Mouse (Mus musculus) megakaryocyte-erythroid progenitor cell, adult 5-6 weeks (primary cell): ENCODE measurements at regions not wholly inside any gene's neighbourhood (a gene's known extent, or its start where the extent isn't known, plus 50 kb on each side); places are given as distances from the start of the nearest gene placed in this dataset.

Experiments
- ATAC-seq: replicated peaks from 2 replicates; pipeline ENCODE4 v1.8.0; 2016; ENCODE audit warnings: mild to moderate bottlenecking, inconsistent platforms; ENCODE audit not compliant: severe bottlenecking, poor library complexity, low FRiP score, low TSS enrichment

DNA sequence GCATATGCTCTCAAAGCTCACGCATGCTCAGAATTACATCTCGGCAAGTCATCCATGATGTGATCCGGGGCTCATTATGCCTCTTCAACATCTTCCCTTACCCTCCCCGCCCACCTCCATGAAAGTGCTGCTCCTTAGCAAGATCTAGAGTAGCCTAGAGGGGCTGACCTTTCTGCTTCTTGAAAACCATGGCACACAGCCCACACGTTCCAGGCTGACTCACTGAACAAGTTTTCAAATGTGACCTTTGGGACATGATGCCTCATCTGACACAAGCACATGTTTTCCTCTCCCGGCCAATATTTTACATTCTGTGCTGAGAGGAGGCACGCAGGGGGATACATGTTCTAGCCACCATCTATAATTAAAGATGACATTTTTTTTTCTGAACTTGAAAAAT lies 340.1 kb upstream of the Cdh11 start:
- no peak for ATAC-seq

DNA sequence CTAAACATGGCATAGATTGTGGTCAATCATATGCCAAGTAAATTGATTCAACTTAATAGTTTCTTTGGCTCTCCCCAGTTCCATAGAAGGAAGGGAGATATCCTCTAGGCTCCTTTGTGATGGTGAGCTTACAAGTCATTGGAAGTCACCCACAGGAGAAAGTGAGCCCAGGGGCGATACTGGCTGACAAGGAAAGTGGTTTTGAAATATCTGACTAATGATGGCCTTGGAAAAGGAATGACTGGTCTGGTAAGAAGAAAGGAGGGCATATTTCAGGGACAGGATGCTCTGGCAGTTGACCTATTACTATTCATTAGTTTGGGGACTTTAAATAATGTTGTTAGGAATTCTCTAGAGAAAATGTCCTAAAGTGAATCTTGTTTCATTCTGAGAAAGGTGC lies 352.7 kb upstream of the Cdh11 start:
- no peak for ATAC-seq

DNA sequence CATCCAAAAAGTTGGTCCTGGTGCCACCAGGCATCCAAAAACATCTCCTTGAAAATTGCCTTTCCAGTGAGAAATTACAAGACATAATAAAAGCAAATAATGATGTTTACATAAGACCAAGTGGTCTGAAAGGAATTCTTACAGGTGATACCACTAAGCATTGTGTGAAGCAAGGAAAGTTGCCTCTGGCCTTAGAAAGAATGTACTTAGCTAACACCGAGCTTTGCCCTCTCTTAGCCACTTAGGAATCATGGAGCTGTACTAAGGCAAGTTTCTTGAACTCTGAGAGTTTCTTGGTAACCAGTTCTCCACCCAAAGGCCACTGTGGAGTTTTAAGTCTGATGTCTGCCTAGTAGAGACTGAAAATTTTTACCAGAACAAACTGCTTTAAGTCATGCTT lies 359.4 kb upstream of the Cdh11 start:
- no peak for ATAC-seq

DNA sequence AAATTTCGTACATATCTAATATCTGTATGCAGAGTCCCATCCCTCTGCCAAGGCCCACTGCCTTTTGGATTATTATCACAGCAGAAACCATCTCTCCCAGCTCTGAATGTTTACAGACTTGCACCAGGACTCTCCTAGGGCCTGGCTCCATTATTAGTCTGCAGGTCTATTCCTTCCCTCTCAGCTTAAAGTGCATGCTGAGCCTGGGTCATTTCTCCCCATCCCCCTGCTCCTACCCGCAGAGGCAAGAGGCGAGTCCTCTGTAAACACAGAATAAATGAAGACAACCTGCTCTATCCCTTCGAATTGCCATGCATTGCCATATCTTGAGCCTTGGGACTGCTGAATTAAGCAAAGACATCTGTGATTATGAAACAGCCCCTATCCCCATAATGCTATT lies 362.6 kb upstream of the Cdh11 start:
- no peak for ATAC-seq

DNA sequence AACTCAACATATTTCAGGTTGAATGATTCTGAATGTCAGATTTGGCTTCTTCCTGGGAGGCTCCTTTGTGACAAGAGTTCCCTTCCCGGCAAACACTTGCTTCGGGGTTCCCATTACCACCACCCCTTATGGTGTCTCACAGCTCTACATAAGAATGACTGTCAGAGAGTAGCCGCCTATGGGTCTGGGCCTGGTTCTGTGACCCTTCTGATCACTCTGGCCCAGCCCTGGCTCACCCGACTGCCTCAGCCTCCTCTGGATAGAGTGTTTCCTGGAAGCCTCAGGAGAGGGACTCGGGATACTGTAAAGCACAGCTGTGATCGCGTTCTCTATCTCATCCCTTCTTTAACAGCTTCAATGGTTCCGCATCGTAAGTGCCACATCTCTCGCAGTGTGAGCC lies 363.0 kb upstream of the Cdh11 start:
- ATAC-seq: no peak

DNA sequence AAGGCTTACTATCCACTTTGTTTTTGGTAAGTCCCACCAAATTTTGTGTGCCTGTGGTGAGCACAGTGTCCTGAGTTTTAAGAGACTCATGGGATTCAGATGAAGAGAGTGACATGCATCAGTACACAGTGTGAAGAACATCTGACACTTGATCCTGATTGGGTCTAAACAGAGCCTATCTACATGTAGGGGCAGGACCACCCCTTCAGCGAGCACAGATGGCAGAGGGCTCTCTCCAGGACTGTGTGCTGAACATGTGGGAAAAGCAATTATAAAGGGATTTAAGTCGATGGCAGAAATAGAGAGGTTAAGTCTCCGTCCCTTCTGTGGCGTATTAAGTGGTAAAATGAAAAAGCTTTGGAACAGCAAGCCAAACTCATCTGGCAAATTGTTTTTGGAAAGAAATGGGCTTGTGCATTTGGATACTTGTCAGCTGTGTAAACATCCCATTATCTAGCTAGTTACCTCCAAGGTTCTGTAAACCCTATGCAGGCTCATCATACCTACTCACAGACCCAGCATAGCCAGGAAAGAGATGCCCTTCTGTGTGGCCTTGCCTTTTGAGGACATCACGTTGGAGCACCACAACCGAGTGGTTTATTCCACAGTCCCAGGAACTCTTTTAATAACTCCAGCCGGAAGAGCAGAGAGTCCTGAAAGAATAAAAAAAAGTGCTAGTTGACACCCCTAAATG lies 381.3 kb upstream of the Cdh11 start:
- ATAC-seq: no peak

DNA sequence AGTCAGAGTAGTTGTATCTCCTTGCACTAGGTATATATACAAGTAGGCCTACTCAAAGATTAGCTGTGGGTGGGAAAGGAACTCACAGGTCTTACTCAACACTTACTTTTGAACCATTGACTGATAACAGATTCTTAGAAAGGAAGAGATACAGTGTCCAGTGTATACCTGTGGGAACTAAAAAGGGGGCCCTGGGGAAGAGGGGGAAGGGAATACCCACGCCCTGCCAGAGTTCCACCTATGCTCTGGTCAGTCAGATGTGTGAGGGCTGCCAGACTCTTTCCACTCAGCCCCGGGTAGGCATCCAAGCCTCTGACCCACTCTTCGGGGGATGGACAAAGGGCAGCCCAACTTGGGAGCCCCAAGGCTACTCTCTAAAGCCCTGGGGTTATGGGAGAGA lies 387.9 kb upstream of the Cdh11 start:
- no peak for ATAC-seq

DNA sequence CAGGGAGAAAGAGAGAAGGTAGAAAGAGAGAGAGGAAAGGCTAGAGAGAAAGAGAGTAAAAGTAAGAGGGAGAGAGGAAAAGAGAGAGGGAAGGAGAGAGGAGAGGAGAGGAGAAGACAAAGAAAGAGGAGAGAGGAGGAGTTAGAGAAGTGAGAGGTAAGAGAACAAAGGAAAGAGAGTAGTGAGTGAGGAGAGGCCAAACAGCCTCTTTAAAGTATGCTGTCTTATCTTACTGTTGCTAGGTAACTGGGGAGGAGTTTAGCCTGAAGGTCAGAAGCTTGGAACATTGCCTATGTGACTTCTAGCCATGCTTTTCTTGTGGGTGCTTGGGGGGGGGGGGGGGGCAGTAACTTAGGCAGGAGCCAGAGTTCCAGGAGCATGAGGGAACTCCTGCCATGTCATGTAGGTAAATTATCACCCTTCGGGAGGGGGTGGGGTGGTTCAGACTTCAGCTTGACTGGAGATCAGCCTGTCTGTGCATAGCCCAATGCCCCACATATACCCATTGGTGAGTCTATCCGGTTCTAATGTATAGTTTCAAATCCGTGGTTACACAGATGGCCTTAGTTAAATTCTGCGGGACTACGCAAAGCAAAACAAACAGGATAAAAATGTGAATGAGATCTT lies 388.5 kb upstream of the Cdh11 start:
- ATAC-seq: no peak

DNA sequence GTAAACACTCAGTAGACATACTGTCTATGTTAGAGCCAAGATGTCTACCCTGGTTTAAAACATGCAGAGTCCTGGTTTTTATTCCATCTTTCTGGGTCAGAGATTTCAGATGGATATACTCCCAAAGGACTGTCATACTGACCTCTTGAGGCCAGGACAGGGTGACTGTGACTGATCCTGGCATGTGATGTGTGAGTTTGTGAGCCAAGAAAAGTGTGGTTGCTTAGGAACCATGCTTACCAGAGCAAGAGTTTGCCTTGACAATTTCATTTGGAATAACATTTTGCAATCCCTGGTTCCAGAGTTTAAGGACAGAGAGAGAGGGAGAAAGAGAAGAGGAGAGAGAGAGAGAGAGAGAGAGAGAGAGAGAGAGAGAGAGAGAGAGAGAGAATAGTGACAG lies 395.2 kb upstream of the Cdh11 start:
- ATAC-seq: no peak

DNA sequence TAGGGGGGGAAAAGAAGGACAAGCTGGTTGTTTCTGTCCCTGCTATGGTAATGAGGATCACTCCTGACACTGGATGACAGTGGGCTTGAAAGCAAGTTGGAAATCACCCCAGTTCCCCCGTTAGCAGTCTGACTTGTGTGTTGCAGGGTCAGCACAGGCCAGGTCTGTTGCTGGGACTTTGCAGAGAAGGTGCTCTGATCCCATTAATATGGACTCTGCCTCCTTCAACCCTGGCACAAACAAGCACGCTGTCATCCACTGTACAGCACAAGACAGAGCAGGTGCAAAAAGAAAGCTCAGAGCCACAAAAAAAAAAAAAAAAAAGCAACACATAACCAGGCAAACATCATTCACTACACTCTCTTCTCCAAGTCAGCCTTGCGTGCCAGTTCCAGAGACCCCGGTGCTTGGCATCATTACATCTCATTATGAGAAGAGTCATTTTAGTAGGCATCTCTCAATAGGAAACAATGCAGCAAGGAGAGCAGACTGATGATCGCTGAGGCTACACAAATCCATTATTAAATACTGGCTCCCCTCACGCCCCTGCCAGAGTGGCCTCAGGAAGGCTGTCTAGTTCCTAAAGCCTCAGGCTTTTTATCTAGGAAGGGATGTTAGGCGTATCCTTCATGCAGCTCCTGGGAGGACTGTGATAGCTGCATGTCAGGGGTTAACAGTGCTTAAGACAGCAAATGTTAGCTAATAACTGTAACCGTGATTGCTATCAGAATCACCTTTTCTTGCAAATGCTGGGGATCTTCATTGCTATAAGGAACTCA lies 403.5 kb upstream of the Cdh11 start:
- ATAC-seq: no peak

DNA sequence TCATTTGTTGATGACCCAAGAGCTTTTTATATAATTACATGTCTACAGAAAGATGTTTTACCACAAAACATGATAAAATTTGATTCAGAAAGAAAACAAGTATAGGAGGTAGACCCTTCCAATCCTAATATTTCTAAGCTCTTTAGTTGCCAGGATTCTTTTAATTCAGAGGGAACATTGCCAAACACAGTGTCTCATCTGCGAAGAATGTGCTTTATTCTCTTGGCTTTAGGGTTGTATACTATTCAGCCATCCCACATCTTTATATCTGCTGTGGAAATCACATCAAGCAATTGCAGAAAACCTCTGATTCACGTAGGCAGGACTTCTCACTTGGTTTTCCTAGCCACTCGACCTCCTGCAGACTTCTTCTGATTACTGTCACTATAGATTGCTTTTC lies 412.8 kb upstream of the Cdh11 start:
- no peak for ATAC-seq

DNA sequence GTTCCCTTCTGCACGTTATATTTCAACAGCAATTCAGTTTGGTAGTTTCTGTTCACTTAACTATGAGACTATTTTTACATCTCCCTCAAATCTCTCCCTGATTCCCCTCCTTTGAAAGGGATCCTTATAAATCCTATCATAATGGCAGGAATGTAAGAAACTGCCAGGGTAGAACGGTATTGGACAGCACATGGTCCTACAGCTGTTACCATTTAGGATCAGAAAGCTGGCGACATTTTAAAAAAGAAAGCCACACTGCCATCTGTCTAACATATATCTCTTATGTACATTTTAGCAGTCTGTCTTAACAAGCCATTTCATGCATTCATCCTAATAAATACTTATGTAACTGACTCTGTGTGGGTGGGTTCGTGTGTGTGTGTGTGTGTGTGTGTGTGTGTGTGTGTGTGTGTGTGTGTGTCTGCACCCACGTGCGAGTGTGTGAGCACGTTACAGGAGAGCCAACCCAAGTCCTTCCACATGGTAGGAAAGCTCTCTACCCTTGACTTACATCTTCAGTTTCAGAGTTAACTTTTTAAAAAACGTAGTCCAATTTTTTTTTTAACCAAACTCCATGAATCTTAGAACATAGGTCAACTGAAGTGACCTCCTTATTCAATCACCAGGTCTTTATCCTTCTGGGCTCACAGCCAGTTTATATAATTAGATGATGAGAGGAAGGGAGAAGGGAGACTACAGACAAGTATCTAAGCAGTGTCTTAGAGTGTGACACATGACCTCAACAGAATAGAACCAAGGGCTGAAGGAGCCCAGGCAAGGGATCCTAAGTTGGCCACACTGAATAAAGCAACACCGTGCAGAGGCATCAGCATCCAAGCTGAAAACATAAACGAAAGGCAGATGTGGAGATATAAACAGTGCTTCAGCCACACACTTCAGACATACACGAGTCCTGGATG lies 414.5 kb upstream of the Cdh11 start:
- ATAC-seq: no peak

DNA sequence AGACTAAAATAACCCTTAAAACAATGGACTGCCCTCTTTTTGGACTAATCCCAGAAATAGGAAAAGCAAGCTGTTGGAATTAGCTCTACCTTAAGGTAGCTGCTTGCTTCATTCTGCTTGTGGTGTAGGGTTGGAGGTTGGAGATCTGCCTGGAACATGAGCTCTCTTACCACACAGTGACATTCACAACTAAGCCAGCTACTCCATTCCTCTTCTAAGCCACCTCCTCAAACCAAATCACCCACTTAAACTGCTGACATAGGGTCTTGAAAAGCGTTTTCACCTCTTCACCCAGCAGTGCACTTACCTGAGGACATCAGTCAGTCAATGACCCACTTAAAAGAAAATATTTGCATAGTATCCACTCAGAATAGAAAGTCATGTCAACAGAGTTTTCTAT lies 418.3 kb upstream of the Cdh11 start:
- no peak for ATAC-seq

DNA sequence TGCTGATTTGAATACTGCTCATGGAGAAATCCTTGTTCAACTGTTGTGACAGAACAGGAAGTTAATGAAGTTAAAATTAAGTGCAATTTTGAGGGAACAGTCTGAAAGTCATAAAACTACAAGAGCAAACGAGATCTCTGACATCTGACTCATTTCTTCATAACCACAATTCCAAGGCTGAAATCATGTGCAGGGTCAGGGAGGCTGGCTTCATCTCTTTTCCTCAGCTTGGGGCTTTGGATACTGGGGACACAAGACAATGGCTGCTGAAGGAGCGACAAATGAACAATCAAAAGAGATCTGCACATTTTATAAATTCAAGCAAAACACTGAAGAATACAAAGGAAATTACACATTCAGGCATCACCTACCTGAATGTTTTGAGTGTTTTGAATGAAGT lies 429.2 kb upstream of the Cdh11 start:
- no peak for ATAC-seq

DNA sequence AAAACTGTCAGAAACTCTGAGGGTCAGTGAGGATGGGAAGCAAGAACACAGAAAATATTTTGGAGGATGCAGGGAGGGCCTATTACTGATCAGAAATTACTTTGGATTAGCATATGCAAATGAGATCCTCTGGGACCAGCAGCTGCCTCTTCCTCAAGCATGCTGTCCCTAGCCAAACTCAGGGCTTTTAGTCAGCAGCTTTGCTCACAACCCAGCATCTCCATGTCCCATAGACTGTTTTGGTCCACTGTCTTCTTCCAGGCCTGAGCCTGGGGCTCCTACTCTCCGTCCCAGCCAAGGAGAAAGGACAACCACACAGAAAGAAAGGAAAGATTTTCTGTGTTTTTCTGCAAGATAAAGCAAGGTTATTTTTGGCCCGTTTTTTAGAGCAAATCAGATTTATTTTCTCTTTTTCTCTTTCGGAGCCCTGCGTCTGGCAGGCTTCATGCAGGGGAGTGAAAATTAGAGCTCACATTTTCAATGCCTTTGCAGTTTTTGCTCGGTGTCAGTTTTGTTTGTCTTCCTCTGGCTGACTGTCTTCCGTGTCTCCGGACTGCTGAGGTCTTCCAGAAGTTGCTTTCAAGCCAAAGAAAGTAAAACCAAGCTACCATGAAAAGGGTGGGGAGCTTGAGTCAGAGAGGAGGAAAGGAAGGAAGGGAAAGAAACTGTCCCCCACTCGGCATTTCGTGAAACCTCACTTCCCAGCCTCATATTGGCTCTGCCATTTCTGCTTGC lies 445.5 kb upstream of the Cdh11 start:
- ATAC-seq: no peak

DNA sequence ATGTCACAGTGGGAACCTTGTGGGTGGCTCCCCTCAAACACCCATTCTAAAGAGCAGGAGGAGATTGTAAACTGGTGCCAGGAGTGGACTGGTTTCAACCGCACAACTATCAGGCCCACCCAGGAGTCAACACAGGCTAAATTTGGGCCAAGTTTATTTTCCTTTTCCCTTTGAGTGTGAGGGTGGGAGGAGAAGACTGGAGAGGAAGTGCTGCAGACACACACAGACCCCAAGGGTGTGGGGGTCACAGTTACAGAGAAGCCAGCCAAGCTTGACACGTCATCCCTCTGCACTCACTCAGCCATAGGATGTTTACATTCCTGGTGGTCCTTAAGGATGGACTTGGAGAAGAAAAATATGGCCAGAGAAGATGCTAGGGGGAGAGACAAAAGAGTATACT lies 448.9 kb upstream of the Cdh11 start:
- ATAC-seq: no peak

DNA sequence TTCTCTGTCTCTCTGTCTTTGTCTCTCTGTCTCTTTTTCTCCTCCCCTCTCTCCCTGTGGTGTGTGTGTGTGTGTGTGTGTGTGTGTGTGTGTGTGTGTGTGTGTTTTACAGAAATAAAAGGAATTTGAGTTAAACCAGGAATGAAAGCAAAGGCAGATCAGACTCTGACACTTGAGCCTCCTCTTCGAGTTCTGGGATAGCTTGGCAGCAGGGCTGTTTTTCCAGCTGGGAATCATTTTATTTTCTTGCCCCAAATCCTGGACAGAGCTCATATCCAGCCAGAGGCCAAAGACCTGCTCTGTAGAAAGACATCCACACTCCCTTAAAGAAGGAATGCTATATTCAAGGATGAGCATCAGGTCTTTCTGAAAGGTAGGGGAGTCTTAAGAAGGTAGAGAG lies 450.2 kb upstream of the Cdh11 start:
- ATAC-seq: no peak

DNA sequence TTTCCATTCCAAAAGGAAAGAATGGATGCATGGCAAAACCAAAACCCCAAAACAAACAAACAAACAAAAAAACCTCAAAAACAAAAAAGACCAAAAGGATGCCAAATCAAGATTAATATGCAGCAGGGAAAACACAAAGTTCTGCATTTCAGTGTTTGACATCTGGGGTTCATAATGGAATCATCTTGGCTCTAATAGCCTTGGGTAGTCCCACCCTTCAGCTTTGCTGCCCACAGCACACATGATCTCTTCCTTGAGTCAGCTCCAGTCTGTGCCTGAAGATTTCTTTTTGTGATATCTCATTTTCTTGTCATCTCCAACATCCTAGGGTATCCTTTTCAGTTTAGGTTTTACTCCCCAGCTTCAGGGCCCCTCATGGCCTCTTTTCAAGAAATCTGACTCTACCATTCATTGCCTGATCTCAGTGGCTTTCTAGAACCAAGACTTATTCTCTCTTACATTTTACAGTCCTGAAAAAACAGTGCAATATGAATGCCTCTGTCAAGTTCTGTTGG lies 453.1 kb upstream of the Cdh11 start:
- ATAC-seq: no peak

DNA sequence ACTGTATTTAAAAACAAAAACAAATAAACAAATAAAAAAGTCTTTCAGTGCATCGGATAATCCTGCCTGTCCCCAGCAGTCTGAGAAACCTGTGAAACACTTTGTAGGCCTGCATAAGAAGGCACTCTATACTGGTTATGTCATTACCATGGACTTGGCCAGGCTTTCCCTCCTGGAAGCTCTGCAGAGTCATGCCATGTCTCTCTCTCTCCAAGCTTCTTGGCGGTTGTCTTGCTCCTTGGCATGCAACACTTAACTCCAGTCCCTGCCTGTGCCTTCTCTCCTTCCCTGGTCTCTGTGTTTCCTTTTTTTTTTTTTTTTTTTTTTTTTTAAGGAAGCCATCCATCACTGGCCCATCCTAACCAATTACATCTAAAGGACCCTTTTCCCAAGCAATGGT lies 458.7 kb upstream of the Cdh11 start:
- no peak for ATAC-seq
